Mouse (Mus musculus): ENCODE data around the gene Adam15.

DNA sequence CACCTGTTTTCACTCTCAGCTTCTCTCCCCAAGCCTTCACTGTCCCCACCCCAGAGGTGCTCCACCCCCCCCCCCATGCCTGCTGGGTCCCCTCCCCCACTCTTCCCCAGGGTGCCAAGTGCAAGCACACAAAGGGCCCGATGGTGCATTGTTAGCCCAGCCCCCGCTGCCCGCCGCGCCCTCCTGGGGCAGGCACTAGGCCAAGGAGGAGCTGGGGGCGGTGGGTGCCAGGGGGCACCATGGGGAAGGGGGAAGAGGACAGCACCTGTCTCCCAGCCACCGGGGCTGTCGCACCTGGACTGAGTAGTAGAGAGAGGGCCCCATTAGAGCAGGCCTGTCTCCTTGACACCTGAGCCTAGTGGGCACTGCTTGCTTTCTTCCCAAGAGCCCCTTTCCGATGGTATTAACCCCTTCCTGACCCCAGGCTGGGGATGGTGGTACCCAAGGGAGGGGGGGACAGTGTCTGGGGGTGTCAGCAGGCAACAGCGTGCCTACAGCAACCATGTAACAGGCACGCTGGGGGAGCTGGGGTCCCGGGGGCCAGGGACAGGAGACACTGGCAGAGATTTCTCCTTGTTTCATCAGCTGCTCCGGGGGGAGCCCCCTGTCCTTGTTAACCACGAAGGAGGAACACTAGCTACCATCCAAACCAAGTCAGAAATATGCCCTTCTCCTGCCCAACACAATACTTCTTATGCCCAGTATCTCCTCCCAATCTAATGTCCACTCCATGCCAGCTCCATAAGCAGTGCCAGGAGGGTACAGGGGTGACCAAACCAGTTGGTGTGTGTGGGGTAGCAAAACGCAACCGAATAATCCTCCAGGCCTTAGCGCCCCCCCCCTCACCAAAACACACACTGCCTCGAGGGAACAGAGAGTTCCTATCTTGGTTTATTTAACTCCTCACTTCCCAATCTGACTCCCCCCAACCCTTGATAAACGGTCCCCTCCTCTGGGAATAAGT lies 41.2 kb upstream of the Adam15 start:
- no peak for TF ChIP-seq CHD2 (IDR thresholded peaks at IDR 0.05; ENCODE audit: low read depth, low read length)
- TF ChIP-seq HCFC1 (IDR thresholded peaks at IDR 0.05; ENCODE audit: borderline replicate concordance, insufficient read depth, low read length), result no peak

All from ES-E14 (cell line).